Mouse (Mus musculus) small intestine, adult 2 months (tissue): ENCODE results near the gene Upk1a.

ENCODE experiments used
- CTCF ChIP-seq: fragments of 200-500 bp; IDR thresholded peaks from 2 replicates; pipeline ENCODE4 v1.5.1; 2012; ENCODE audit warnings: low read depth, mild to moderate bottlenecking, control low read depth, inconsistent platforms, low read length, moderate library complexity, mixed read lengths; ENCODE audit not compliant: insufficient replicate concordance, insufficient read length; ENCODE audit errors: extremely low read depth
- POLR2A ChIP-seq: fragments of 200-500 bp; IDR thresholded peaks from 2 replicates; pipeline ENCODE4 v1.6.1; 2012; ENCODE audit warnings: low read depth, mild to moderate bottlenecking, control low read depth, inconsistent platforms, low read length, moderate library complexity

DNA sequence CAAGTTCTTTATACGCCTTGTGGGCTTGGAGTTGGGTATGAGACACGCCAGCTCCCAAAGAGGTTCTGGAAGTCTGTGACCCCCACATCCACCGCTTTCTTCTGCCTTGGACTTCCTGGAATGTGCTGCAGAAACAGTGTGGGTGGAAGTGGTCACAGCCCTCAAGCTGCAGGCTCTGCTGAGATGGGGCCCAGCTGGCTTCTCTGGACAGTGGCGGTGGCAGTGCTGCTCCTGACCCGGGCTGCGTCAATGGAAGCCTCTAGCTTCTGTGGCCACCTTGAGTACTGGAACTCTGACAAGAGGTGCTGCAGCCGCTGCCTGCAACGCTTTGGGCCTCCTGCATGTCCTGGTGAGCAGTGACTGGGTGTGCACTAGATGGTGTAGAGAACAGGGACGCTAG, 46.6 kb downstream of the Upk1a start:
- TF ChIP-seq POLR2A = no peak
- no peak for TF ChIP-seq CTCF
